Mouse (Mus musculus) ES-Bruce4 (cell line): ENCODE results near the gene Atg16l2.

Experiments
- CTCF ChIP-seq: IDR thresholded peaks from one replicate; pipeline ENCODE4 v1.8.1; 2011; ENCODE audit warnings: low read depth, low read length
- EP300 ChIP-seq: IDR thresholded peaks from 2 replicates; pipeline ENCODE4 v1.6.1; 2011; ENCODE audit warnings: low read depth, low read length; ENCODE audit not compliant: insufficient read depth
- POLR2A ChIP-seq: IDR thresholded peaks from one replicate; pipeline ENCODE4 v1.8.1; 2011; ENCODE audit warnings: low read length; ENCODE audit not compliant: insufficient read depth

GRCm38 (mm10) chr7:101320399-101321217 is 18.6 kb upstream of the Atg16l2 start:
- no peak for TF ChIP-seq CTCF
- TF ChIP-seq POLR2A, result no peak
- no peak for TF ChIP-seq EP300
